Mouse (Mus musculus) inflammation-experienced regulatory T-cells, adult 6 months (primary cell): Measurements from ENCODE around the gene Hkdc1. TPM values are rescaled to one million over a fixed set of nuclear protein-coding genes. Genes with fewer than 3 reads are reported as not detected.

Experiments used
- ATAC-seq: one replicate; pipeline ENCODE4 v1.8.0; 2017
- polyA plus RNA-seq, 3 experiments: library from polyadenylated mRNA; unstranded; fragments of 100-300 nt; shearing (Covaris generic); gene quantifications; one replicate each; pipeline ENCODE4 v1.2.1; 2017

Hkdc1 gene
- polyA plus RNA-seq, 3 experiments from 2014 or later, result not detected

DNA sequence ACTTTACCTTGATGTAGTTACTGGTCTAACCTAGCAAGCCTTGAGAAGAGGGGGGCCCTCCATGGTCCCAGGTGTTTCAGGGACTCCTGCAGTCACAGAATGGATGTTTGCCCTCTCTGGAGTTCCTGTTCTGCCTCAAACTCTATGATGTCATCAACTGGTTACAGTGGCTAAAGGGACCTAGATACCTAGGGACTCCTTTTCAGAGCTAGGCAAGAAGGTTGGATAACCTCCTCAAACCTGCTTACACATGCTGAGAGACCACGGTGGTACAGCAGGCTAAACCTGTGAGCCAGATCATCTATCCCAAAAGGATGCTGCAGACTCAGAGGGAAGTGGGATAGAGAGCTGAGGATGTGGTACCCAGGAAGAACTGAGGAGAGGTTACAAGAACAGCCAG is 42.5 kb downstream of the Hkdc1 start, which contains the start of gene Hk1:
Hk1 (minus strand) TSS at position 101 of the 400 bp plus-strand sequence.
- ATAC-seq, result no peak

DNA sequence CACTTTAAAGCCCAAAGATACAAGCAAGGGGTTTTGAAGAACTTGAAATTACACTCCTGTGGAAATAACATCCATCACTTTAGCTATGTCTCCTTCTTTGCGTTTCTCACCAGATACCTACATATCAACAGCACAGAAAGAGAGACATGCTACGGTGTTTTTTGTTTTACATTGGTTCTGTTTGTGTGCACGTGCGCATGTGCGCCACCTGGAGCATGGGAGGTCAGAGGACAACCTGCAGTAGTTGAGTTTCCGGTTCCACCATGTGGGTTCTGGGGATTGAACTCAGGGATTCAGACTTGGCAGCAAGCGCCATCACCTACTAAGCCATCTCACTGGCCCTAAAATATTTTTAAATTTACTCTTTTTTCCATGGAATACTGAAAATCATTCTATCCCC is 63.5 kb downstream of the Hkdc1 start:
- no peak for ATAC-seq

DNA sequence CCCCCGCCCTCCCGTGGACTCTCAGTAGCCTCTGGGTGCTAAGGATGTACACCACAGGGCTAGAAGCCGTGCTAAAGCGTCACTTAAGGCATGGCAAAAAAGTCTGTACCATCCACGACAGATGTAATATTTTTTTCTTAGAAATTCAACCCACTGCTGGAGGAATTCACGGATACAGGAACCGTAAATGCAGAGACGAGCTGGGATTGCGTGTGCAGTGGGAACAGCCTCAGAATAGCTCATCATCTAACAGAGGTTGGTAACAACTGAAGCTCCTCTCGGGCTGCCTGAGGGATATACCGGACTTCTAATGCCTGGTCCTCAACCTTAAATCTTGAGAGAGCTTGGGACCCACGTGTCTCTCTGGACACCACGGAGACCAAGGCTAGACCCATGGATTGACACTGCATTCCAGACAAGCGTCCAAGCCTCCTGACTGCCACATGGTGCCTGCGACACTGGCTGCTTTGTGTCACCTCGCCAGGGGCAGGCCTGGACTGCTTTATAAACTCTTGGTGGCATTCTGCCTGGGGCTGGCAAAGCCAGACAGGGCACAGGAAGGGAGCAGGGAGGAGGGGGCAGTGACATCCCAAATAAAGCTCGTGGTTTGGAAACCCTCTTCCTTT is 66.1 kb downstream of the Hkdc1 start:
- ATAC-seq, result no peak

DNA sequence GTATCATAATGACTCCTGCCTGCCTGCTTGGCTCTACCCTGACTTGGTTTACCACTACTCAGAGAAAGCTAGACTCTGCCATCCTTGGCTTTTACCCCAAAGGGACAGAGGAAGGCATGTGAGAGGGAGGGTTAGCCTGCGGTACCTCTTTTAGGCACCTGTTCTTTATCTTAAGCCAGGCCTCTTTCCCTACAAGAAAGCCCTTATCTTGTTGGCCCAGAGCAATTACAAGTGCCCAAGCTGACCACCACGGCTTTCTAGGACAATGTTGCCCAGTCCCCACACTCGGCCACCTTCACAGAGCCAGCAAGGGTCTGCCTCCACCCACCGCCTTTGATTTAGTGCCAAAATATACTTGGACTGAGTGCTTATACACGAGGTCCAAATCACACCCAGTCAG is 77.1 kb downstream of the Hkdc1 start:
- ATAC-seq, result no peak

DNA sequence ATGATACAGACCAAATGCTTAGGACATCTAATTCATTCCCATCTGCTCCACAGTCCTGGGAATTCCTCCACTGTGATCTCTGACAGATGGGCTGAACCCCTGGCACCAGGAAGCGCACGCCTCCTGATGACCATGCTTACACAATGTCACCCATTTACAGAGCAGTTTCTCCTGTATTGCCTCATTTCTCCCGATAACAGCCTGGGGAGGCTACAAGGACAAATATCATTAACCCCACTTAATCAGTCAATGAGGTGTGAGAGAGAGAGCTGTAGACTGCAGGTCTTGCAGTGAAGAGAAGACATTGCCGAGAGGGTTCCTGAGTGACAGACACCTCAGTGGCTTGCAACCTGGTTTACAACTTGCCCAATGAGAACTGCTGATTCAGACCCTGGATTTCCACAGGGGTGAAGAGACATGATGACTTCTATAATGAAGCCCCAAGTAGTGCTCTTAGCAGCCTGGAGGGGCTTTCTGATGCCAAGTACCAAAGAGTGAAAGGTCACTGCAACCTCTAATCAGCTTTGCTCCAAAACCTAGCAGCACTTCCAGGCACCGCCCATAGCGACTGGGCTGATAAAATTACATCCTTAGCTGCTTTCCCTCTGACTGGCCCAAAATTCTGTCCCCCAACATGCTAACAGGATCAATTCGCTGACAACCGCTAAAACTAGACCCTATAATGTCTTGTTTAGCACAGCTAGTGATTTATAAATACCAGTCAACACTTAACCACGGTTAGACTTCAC is 78.1 kb downstream of the Hkdc1 start:
- ATAC-seq, result no peak

DNA sequence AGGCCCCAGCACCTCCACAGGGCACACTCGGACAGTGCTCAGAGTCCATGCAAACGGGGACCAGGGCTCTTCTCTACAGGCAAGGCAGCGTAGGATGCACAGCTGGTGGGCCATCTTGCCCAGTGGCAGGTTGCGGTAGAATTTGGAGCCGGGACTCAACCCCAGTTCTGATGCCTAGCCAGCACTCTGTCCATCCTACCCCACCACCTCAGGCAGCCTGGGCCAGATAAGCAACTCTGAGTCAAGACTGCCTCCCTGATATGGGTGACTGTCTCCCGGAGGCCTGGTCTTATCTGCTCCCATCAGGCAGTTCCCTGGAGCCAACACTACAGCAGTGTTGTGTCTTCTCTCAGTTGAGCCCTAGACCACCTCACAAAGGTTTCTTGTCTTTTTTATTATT is 79.8 kb downstream of the Hkdc1 start:
- ATAC-seq, result no peak

DNA sequence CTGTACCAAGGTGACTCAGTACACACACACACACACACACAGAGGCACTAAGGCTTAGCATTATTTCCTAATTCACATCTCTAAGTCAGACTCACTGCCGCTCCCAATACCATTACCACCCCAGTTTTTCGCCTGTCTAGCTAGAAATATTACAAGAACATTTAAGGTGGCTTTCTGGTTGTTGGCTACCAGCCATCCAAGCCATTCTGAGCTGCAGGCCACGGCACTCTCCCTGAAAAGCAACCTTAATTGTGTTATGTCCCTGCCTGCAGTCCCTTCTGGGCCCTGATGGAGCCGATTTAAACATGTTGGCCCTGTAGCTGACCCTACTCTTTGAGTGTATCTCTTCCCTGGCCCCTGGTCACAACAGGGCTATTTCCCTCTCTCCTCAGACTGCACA is 80.3 kb downstream of the Hkdc1 start:
- no peak for ATAC-seq

DNA sequence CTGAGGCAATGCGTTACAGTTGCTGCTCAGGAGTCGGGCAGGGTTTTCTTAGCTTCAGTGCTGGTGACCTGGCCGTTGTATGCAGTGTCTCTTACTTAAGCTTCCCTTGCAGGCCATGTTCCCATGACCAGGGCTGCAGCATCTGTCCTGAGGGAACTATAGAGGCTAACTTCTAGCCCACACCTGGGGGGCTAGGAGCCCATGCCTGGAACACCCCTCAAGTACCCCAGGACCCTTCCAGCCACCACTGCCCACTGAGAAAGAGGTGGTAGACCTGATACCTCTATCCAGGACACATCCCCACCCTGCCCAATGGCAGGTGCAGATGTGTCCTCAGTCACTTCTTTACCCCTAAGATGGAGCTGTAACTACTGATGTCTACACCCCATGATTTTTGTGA is 81.3 kb downstream of the Hkdc1 start:
- no peak for ATAC-seq

DNA sequence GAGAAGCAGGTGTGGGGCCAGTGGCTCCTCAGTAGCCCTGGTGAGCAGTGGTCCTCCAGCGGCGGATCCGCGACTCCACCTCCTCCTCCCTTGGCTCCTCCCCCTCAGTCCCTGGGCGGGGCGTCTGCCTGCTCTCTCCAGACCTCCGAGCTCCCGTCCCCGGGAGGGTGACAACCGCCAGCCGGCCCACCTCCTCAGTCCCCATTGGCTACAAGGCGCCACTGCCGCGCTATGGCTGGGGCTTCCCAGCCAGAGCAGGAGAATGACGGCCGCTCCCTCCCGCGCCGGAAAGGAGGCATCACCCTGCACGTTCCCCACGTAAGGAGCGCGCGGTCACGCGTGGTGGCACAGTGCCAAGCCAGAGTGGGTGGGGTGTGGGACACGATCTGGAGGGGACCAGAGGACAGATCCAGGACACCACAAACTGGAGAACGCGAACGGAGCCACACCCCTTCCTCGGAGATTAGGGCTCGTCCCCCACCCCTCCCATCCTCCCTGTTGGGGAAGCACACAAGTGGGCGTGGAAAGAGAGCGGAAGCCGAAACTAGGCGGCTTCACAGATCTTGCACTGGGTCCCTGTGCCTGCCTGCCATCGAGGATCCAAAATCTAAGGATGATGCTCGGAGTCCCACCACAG is 82.1 kb downstream of the Hkdc1 start:
- ATAC-seq, result peak; percentile 86

DNA sequence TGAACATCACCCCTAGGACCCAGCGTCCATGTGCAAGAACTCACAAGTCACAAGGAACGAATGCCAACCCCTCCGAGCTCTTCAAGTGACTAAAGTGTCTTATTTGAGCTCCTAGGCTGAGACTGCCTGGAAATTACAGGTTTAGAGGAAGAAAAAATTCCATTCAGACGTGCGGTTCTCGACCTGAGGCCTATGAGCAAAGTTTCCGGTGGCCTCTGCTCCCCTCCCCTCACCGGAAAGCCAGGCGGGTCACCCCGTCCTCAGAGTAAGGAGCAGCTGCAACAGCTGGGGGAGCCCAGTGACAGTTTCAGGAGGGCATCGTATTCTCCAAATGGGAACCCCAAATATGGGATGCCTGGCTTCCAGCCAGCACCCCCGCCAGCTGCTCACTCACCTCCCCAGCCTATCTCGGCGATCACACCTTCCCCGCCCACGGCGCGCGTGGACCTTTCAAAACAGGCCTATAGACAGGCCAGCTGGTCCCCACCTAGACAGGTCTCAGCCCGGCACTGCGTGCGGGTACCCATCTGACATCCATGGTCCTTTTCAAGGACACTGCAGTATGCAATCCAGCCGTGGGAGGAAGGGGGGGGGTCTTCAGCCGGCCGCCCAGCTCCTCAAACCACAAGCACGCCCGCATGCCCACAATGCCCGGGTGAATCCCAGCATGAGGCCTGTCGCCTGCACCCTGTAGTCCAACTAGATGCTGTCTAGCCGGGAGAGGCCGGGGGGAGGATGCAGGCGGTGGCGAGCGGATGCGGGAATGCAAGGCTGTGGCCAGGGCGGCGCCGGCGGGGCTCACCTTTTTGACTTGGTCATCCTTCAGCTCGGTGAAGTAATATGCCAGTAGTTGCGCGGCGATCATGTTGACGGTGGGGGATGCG is 82.8 kb downstream of the Hkdc1 start:
- peak; percentile 31 for ATAC-seq

DNA sequence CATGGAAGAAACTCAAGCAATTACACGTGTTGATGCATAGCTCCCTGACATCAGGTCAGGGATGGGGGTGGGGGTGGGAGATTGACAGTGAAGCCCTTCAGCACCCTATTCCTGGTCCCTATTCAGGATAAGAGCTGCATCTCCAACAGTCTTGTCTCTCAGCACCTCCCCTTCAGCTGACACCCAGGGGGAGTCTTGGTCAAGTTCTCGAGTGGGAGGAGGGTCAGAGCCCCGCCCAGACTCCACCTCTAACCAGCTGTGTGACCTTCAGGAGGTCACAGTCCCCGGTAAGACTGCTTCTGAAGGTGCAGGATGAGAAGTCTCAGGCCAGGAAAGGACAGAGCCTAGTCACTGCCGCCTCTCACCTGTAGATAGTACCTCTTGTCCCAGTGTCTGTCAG is 83.7 kb downstream of the Hkdc1 start:
- no peak for ATAC-seq

DNA sequence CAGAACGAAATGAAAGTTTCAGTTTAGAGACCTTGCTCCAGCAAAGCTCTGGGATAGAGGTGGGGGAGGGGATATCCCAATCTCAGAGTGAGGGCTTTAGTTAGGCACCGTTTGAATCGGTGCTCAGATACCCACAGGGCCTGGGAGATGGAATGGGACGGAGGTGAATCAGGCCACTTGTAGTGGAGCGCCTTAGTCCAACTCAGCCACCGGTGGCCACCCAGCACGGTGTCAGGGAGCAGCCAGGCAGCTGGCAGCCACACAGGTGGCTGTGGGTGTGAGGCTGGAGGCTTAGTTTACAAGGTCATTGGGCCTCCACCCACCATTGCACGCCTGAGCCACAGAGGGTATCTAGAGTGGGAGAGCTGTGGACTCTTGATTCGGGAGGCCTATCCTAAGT is 84.1 kb downstream of the Hkdc1 start:
- ATAC-seq, result no peak

DNA sequence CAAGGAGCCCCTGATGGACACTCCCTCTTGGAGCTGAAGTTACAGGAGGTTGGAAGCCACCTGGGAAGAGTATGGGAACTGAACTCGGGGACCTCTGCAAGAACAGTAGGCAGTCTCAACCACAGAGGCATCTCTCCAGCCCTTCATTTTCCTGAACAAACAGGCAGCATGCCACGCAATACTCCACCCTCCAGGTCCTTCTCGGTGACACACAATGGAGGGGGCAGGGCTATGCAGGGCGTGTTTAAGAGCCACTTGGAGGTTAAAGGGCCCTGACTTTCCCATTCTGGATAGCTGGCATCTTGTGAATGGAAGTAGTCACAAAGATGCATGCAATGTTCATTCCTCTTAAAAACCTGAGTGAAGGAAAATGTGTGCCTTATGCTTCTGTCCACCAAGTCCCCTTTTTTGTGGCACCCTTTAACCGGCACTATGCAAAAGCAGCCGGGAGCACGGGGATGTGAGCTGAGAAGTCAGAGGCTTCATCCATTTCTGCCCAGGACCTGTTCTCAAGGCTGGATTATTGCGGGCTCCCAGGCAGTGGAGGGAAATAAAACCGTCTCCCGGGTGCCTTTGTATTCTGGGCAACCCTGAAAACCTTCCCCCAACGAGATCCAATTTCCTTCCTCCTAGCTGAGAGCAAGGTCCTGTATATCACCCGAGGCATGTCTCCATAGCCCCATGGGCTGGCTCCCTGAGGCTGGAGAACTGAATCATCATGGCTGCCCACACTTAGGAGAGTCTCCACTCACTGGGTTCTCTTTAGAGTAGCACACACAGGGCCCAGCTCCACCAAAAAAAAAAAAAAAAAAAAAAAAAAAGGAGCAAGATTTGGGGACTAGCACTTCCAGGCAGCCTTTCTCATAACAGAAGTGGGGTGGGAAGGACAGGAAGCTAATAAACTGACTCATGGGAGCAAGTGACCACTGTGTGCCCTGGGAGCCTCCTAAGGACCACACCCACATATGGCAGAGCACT is 85.4 kb downstream of the Hkdc1 start:
- no peak for ATAC-seq

DNA sequence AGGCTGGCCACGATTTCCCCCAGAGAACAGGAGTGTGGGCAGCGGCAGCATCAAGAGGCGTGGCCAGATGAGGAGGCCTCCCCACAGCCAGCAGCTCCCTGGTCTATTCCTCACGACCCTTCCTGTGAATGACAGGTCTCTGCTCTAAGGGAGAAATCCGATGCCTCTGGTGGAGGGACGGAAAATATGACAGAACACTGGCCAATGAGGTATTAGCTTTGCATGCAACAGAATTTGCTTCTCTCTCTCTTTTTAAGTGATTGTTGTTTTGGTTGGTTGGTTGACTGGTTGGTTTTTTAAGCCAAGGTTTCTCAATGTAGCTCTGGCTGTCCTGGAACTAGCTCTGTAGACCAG is 86.9 kb downstream of the Hkdc1 start:
- no peak for ATAC-seq

DNA sequence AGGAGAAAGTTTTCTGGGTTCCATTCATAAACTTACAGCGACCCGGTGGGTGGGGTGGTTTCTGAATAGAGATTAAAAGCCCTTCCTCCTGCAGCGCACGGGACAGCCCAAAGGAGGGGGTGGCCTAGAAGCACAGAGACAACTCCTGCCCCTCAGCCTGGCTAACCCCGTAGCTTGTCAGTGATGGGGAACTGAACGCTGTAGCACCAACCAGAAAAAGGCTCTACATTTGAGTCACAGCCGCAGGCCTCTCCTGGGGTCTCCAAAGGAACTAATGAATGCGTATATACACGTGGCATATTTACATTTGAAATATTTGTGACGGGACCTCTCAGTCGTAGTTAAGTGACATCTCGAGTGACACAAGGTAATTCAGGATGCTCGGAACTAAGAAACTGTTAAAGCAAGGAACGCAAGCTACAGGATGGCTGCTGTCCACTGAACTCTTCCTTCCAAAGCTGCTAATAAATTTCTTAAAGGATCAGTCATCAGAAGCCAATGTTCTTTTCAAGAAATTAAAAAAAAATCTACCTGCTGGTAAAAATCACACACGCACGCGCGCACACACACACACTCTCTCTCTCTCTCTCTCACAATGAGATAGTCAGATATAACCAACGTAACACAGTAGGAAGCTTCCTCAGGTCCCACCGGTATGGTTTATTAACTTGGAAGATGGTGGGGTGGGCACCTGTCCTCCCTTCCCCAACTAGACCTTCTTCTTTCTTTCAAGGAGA is 87.4 kb downstream of the Hkdc1 start:
- ATAC-seq, result no peak

DNA sequence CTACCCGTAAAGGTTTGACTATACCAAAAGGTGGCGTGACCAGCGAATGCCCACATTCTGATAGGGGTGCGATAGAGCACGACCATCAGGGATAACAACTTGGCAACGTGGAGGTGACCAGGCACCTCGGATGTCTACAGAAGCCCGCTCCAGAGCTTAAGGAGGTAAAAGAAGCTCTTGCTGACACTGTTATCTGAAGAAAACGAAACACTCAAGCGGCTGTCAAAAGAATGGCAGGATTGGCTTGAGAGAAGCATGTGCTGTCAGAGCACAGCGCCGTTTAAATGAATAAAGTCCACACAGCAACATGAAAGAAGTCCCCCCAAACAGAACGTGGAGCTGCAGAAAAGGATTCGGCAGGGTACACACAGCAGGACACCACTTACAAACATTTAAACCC is 89.0 kb downstream of the Hkdc1 start:
- ATAC-seq, result no peak

Other genes starting within 250 kb of the Hkdc1 start
- gene Tspan15, start 191.2 kb downstream of the Hkdc1 start, polyA plus RNA-seq, result not detected
- gene Tacr2, start 170.1 kb downstream of the Hkdc1 start, polyA plus RNA-seq, result not detected
- 100 to 1,000 TPM in 1 of 3 experiments, 10 to 100 TPM in 2; 64.3 to 101 (median 74.8) TPM for gene Hk1, start 42.6 kb downstream of the Hkdc1 start, polyA plus RNA-seq
- gene 4930507D05Rik, start 27.0 kb upstream of the Hkdc1 start, polyA plus RNA-seq, result not detected
- 10 to 100 TPM in 2 of 3 experiments, 1 to 10 TPM in 1; 5.9 to 15.5 (median 10.5) TPM for gene Supv3l1, start 27.2 kb upstream of the Hkdc1 start, polyA plus RNA-seq
- gene Vps26a, start 64.3 kb upstream of the Hkdc1 start, polyA plus RNA-seq, result 10 to 100 TPM; 62.7 to 69.9 (median 69.4) TPM
- 1,000 to 10,000 TPM; 1,485 to 2,247 (median 1,910) TPM for gene Srgn, start 105.0 kb upstream of the Hkdc1 start, polyA plus RNA-seq
- 1 to 10 TPM; 4.1 to 8.7 (median 5.0) TPM for gene Kif1bp, start 156.0 kb upstream of the Hkdc1 start, polyA plus RNA-seq
- gene Ddx21, start 179.8 kb upstream of the Hkdc1 start, polyA plus RNA-seq, result 10 to 100 TPM; 51.4 to 60.7 (median 54.9) TPM
- 100 to 1,000 TPM in 2 of 3 experiments, 10 to 100 TPM in 1; 94.3 to 115 (median 103) TPM for gene Ddx50, start 228.7 kb upstream of the Hkdc1 start, polyA plus RNA-seq